18 mouse cellular contexts compared by ENCODE assay signal in genomic region chr6:84745570-84745969, GRCm38 (mm10).
"Had no signal": no experiment of that assay in that cellular context is flagged by ENCODE, and none has a peak within 500 bp of the region (broad histone marks: within the 10 kb centered on the region; RNA-seq: fewer than 3 reads in every experiment).

No protein-coding gene starts in this region.

- DNase-seq: kidney, adult 11 months; kidney, adult 9 months; kidney, postnatal 4 days; liver; liver, embryonic 13.5 days; liver, postnatal 0 days; lung, postnatal 14 days; right cerebral cortex, postnatal 4 days; spleen, adult 18-20 months; thymus, adult 18-20 months; thymus, postnatal 14 days had no signal

- H3K4me1 ChIP-seq: limb, embryonic 12.5 days; liver, embryonic 13.5 days; lung, embryonic 15.5 days; neural tube, embryonic 12.5 days had no signal

- H3K4me3 ChIP-seq: layer of hippocampus, adult 2 months; limb, embryonic 12.5 days; liver, embryonic 13.5 days; lung, embryonic 15.5 days; megakaryocyte, embryonic 14.5 days; neural tube, embryonic 12.5 days had no signal

- H3K27ac ChIP-seq: kidney, postnatal 0 days; limb, embryonic 12.5 days; liver, embryonic 13.5 days; lung, embryonic 15.5 days; macrophage; neural tube, embryonic 12.5 days had no signal

- H3K9me3 ChIP-seq: limb, embryonic 12.5 days; liver, embryonic 13.5 days; lung, embryonic 15.5 days; megakaryocyte, embryonic 14.5 days; neural tube, embryonic 12.5 days had no signal

- H3K27me3 ChIP-seq: limb, embryonic 12.5 days; liver, embryonic 13.5 days; lung, embryonic 15.5 days; neural tube, embryonic 12.5 days had no signal

- ATAC-seq: liver, postnatal 0 days had no signal

- H3K4me2 ChIP-seq: limb, embryonic 12.5 days; liver, embryonic 13.5 days; lung, embryonic 15.5 days; neural tube, embryonic 12.5 days had no signal

- H3K9ac ChIP-seq: limb, embryonic 12.5 days; liver, embryonic 13.5 days; liver, postnatal 0 days; lung, embryonic 15.5 days; neural tube, embryonic 12.5 days had no signal

- H3K36me3 ChIP-seq: limb, embryonic 12.5 days; liver, embryonic 13.5 days; lung, embryonic 15.5 days; neural tube, embryonic 12.5 days had no signal
